Mouse (Mus musculus) gastrocnemius, adult 18-20 months (tissue): ENCODE results near the gene Cotl1. TPM values are rescaled to one million over a fixed set of nuclear protein-coding genes. Genes with fewer than 3 reads are reported as not detected.

ENCODE experiments used
- total RNA-seq, 2 experiments: library from RNA; stranded (reverse); gene quantifications; 2 replicates each; pipeline ENCODE4 v1.2.3; 2021

Gene Cotl1
- total RNA-seq, 2 experiments from 2014 or later = 4.7 to 6.0 TPM

Other genes starting within 250 kb of the Cotl1 start
- gene Taf1c, start 235.3 kb downstream of the Cotl1 start, total RNA-seq = 1 to 10 TPM; 4.8 to 5.5 TPM
- under 1 TPM in 1 of 2 experiments, not detected in 1; 0.14 TPM for gene Adad2, start 227.8 kb downstream of the Cotl1 start, total RNA-seq
- 10 to 100 TPM; 11.4 to 11.8 TPM for gene Kcng4, start 204.9 kb downstream of the Cotl1 start, total RNA-seq
- 10 to 100 TPM; 60.2 to 82.9 TPM for gene Wfdc1, start 174.2 kb downstream of the Cotl1 start, total RNA-seq
- gene Atp2c2, start 140.5 kb downstream of the Cotl1 start, total RNA-seq = under 1 TPM in 1 of 2 experiments, not detected in 1; 0.14 TPM
- 1 to 10 TPM; 3.4 TPM for gene Tldc1, start 62.1 kb downstream of the Cotl1 start, total RNA-seq
- gene Klhl36, start 21.7 kb upstream of the Cotl1 start, total RNA-seq = 1 to 10 TPM; 1.2 to 1.3 TPM
- 10 to 100 TPM; 62.1 to 62.7 TPM for gene Usp10, start 69.8 kb upstream of the Cotl1 start, total RNA-seq
- 10 to 100 TPM; 10.5 to 12.3 TPM for gene Gm20388, start 70.3 kb upstream of the Cotl1 start, total RNA-seq
- gene Crispld2, start 151.9 kb upstream of the Cotl1 start, total RNA-seq = 10 to 100 TPM; 11.2 to 13.1 TPM